Mouse (Mus musculus): ENCODE measurements at regions not wholly inside any gene's neighbourhood (a gene's known extent, or its start where the extent isn't known, plus 50 kb on each side); places are given as distances from the start of the nearest gene placed in this dataset.

- TF ChIP-seq POLR2A (IDR thresholded peaks at IDR 0.05; ENCODE audit: borderline replicate concordance, insufficient read depth, low read length) (no peak), CTCF (IDR thresholded peaks at IDR 0.05; ENCODE audit: borderline replicate concordance, insufficient read depth, low read depth, low read length) (no peak)
These were observed 239.5 kb upstream of the Map3k1 start for GRCm38 (mm10) chr13:112048327-112048726.

Data from cerebellum, adult 2 months (tissue).